Mouse (Mus musculus): ENCODE measurements at regions not wholly inside any gene's neighbourhood (a gene's known extent, or its start where the extent isn't known, plus 50 kb on each side); places are given as distances from the start of the nearest gene placed in this dataset.

DNA sequence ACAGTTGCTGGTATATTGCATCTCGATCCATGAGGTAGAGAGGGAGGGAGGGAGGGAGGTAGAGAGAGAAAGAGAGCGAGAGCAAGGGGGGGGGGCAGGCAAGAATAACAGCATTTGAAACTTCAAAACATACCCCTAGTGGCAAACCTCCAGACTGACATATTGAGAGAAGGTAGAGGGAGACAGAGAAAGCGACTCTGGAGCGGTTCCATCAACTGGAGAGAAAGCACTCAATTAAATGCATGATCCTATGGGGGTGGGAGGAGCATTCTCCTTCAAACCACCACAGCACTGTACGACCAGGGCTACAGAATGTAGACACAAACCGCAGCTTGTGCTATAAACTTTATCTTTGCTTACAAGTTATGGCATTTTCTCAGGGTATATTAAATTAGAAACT, 345.7 kb upstream of the Klf12 start:
- Histone ChIP-seq H3K4me3 (ENCODE audit: low read length) (no peak overlapping the region), H3K36me3 (ENCODE audit: control insufficient read depth, insufficient read depth) (no peaks in the 10 kb centered on the region), H3K4me2 (ENCODE audit: low read depth, low read length) (no peak overlapping the region), H3K4me1 (ENCODE audit: control insufficient read depth, insufficient read depth, low read length) (no peaks in the 10 kb centered on the region), H3K27me3 (ENCODE audit: control insufficient read depth, insufficient read depth, low read length) (no peaks in the 10 kb centered on the region), H3K9me3 (replicated peaks; ENCODE audit: control insufficient read depth, low read length) (no peaks in the 10 kb centered on the region), H3K27ac (ENCODE audit: low read length) (no peak overlapping the region), H3K9ac (ENCODE audit: low read length) (no peak overlapping the region)
- WGBS: 71% methylated on average over 6 of the region's 6 CpGs
- no peak for ATAC-seq (replicated peaks; ENCODE audit: extremely low read depth, insufficient read depth, low FRiP score)

DNA sequence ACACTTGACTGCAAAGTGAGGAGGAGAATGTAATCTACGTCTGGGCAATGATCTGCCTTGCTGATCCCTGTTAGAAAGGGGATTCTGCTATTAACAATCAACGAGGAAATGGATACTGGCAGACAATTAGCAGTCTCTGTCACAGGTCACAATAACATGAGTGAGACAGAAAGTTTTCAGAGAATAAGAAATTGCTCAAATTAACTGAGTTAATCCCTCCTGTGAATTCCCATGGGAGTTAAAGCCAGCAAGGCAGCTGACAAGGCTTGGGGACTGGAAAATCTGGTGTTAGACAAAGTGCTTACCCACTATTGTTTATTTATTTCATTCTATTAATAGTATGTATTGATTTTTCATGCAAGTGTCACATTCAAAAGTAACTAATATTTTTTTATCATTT, 343.0 kb upstream of the Klf12 start:
- Histone ChIP-seq H3K4me1 (ENCODE audit: control insufficient read depth, insufficient read depth, low read length) (no peaks in the 10 kb centered on the region), H3K27me3 (ENCODE audit: control insufficient read depth, insufficient read depth, low read length) (no peaks in the 10 kb centered on the region), H3K27ac (ENCODE audit: low read length) (no peak overlapping the region), H3K36me3 (ENCODE audit: control insufficient read depth, insufficient read depth) (no peaks in the 10 kb centered on the region), H3K4me3 (ENCODE audit: low read length) (no peak overlapping the region), H3K4me2 (ENCODE audit: low read depth, low read length) (no peak overlapping the region), H3K9ac (ENCODE audit: low read length) (no peak overlapping the region), H3K9me3 (replicated peaks; ENCODE audit: control insufficient read depth, low read length) (no peaks in the 10 kb centered on the region)
- no peak for ATAC-seq (replicated peaks; ENCODE audit: extremely low read depth, insufficient read depth, low FRiP score)
- WGBS: 64% methylated on average over 2 of the region's 2 CpGs

DNA sequence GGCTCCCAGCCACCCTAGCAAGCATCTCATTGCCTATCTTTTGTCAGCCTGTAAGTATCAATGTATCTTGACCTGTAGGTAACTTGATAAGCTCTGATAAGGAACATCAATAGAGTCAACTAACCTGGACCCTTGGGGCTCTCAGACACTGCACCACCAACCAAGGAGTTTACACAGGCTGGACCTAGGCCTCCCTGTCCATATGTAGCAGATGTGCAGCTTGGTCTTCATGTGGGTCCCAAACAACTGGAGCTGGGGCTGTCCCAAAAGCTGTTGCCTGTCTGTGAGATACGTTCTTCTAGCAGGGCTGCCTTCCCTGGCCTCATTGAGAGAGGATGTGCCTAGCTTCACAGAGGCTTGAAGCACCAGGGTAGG, 335.2 kb upstream of the Klf12 start:
- 70% methylated on average over 1 of the region's 1 CpGs for WGBS
- no peak overlapping the region for H3K4me2 ChIP-seq (ENCODE audit: low read depth, low read length)
- H3K9ac ChIP-seq (ENCODE audit: low read length): no peak overlapping the region
- H3K9me3 ChIP-seq (replicated peaks; ENCODE audit: control insufficient read depth, low read length): no peaks in the 10 kb centered on the region
- no peak overlapping the region for H3K27ac ChIP-seq (ENCODE audit: low read length)
- no peak for ATAC-seq (replicated peaks; ENCODE audit: extremely low read depth, insufficient read depth, low FRiP score)
- H3K4me3 ChIP-seq (ENCODE audit: low read length): no peak overlapping the region
- no peaks in the 10 kb centered on the region for H3K4me1 ChIP-seq (ENCODE audit: control insufficient read depth, insufficient read depth, low read length)
- no peaks in the 10 kb centered on the region for H3K27me3 ChIP-seq (ENCODE audit: control insufficient read depth, insufficient read depth, low read length)
- no peaks in the 10 kb centered on the region for H3K36me3 ChIP-seq (ENCODE audit: control insufficient read depth, insufficient read depth)

DNA sequence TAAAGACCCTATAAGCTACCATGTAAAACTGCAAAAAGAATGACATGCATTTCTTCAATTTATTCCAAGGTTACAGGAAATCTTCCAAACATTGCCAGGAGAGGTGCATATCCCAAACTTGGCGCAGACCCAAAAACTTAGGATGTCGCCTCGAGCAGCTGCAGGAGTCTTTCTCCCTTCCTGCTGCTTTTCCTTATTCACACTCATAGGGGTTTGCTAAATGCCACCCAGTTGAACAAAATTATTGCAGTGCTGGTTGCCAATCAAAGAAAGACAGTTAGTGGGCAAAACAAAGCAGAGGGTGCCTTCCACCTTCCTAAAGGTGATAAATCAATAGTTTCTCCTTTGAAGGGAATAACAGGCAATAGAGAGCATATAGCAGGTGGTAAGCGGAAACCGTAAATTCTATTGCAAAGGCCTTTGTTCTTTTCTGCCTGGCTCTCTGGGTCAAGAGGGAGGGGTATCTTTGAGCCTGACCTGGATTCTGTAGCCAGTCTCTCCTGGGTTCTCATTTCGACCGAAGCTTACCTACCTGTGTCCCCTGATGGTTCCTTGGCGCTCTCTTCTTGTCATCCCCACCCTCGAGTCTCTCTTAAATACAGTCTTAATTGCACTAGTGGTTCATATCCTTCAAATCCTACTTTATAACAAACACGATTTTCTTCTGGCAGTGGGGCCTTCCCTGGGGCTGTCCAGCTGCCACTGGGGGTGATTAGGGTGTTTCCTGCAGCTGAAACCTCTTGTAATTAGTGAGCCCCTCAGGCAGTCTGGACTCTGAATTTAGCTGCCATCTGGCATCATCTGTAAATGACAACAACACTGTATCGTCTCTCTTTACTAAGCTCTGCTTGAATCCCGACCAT, 334.5 kb upstream of the Klf12 start:
- Histone ChIP-seq H3K9ac (ENCODE audit: low read length) (no peak overlapping the region), H3K4me3 (ENCODE audit: low read length) (no peak overlapping the region), H3K27ac (ENCODE audit: low read length) (no peak overlapping the region), H3K9me3 (replicated peaks; ENCODE audit: control insufficient read depth, low read length) (no peaks in the 10 kb centered on the region), H3K27me3 (ENCODE audit: control insufficient read depth, insufficient read depth, low read length) (no peaks in the 10 kb centered on the region), H3K4me1 (ENCODE audit: control insufficient read depth, insufficient read depth, low read length) (no peaks in the 10 kb centered on the region), H3K36me3 (ENCODE audit: control insufficient read depth, insufficient read depth) (no peaks in the 10 kb centered on the region), H3K4me2 (ENCODE audit: low read depth, low read length) (no peak overlapping the region)
- 76% methylated on average over 12 of the region's 12 CpGs for WGBS
- no peak for ATAC-seq (replicated peaks; ENCODE audit: extremely low read depth, insufficient read depth, low FRiP score)

DNA sequence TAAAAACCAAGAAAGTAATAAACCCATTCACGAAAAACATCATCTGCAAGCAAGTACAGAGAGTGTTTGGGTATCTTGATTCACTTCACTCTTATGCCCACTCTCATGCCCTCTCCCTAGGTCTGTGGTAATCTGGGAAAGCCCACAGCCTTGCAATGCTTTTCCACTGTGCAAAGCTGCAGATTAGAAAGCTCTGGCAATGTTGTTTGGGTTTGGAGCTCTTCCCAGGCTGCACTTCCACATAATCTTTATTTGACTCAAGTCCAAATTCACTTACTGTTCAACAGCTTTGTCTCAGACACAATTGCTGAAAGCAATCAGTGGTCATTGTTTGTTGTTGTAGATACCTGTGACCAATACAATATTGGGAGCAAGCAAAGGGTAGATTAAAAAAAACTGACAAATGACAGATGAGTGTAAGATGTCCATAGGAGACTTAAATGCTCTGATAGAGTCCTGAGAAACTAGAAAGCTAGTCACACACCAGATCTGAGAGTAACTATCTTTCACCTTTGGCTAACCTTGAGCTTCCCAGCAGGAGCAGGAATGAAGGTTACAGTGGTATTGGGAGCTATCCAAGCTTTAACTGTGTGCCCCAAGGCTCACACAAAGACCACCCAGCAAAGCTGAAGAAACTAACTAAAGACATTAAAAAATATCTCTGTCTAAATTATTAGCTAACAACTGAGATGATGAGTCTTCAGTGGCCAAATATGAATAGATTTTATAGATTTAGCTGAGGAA, 325.7 kb upstream of the Klf12 start:
- Histone ChIP-seq H3K4me3 (ENCODE audit: low read length) (no peak overlapping the region), H3K4me2 (ENCODE audit: low read depth, low read length) (peak overlapping the region; percentile 15; the same call in 1 of the 2 replicates), H3K36me3 (ENCODE audit: control insufficient read depth, insufficient read depth) (no peaks in the 10 kb centered on the region), H3K27ac (ENCODE audit: low read length) (peak overlapping the region; percentile 86), H3K9me3 (replicated peaks; ENCODE audit: control insufficient read depth, low read length) (no peaks in the 10 kb centered on the region), H3K9ac (ENCODE audit: low read length) (no peak overlapping the region), H3K4me1 (ENCODE audit: control insufficient read depth, insufficient read depth, low read length) (peaks cover 6% of the 10 kb centered on the region), H3K27me3 (ENCODE audit: control insufficient read depth, insufficient read depth, low read length) (no peaks in the 10 kb centered on the region)
- 70% methylated on average over 1 of the region's 1 CpGs for WGBS
- peak; percentile 91 for ATAC-seq (replicated peaks; ENCODE audit: extremely low read depth, insufficient read depth, low FRiP score)

DNA sequence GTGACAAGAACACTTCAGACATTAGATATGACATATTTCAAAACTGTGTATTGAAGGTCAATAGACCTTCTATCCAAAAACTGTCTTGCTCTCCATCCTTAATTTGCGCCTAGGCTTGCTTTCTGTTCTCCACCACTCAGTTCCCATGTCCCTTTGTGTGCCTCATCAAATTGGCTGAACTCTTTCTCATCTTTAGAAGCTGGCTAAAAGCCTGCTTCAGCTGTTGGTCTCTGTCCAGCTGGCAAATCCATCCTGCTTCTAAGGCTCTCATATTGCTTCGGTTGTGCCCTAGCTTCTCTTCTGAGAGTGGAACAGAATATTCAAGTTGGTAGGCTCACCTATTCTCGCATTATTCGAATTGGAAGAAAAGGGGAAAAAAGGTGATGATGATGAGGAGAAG, 322.6 kb upstream of the Klf12 start:
- Histone ChIP-seq H3K36me3 (ENCODE audit: control insufficient read depth, insufficient read depth) (no peaks in the 10 kb centered on the region), H3K4me1 (ENCODE audit: control insufficient read depth, insufficient read depth, low read length) (peaks cover 6% of the 10 kb centered on the region), H3K9ac (ENCODE audit: low read length) (no peak overlapping the region), H3K27ac (ENCODE audit: low read length) (no peak overlapping the region), H3K9me3 (replicated peaks; ENCODE audit: control insufficient read depth, low read length) (no peaks in the 10 kb centered on the region), H3K4me2 (ENCODE audit: low read depth, low read length) (no peak overlapping the region), H3K27me3 (ENCODE audit: control insufficient read depth, insufficient read depth, low read length) (no peaks in the 10 kb centered on the region), H3K4me3 (ENCODE audit: low read length) (no peak overlapping the region)
- WGBS: 68% methylated on average over 4 of the region's 4 CpGs
- ATAC-seq (replicated peaks; ENCODE audit: extremely low read depth, insufficient read depth, low FRiP score): no peak

DNA sequence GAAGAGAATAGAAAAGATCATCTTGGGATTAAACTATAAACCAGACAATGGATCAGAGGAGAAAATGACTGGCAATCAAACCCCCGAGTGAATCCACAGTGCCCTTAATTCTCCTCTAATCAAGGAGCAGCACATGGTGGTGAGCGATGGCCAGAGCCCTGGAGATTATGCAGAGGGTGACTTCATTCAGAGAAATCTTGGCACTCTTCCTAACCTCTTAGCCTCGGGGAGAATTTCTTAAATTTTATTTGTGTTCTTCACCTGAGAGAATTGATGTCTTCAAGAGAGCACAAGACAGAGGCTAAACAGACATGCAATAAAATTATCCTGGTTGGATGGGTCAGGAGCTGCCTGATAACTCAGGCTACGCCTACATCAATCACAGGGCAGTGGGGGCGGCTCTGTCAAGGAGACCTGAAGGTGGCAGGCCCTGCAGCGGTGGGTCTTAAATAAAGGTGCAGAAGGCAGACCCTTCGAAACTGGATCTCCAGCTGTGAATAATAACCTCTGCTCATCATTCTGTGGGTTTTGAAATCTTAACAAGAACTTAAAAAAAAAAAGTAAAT, 316.5 kb upstream of the Klf12 start:
- no peaks in the 10 kb centered on the region for H3K27me3 ChIP-seq (ENCODE audit: control insufficient read depth, insufficient read depth, low read length)
- no peak overlapping the region for H3K9ac ChIP-seq (ENCODE audit: low read length)
- H3K4me1 ChIP-seq (ENCODE audit: control insufficient read depth, insufficient read depth, low read length): peaks cover 8% of the 10 kb centered on the region
- no peak overlapping the region for H3K4me2 ChIP-seq (ENCODE audit: low read depth, low read length)
- H3K27ac ChIP-seq (ENCODE audit: low read length): no peak overlapping the region
- no peak overlapping the region for H3K4me3 ChIP-seq (ENCODE audit: low read length)
- peak; percentile 69 for ATAC-seq (replicated peaks; ENCODE audit: extremely low read depth, insufficient read depth, low FRiP score)
- H3K36me3 ChIP-seq (ENCODE audit: control insufficient read depth, insufficient read depth): no peaks in the 10 kb centered on the region
- H3K9me3 ChIP-seq (replicated peaks; ENCODE audit: control insufficient read depth, low read length): no peaks in the 10 kb centered on the region
- WGBS: 35% methylated on average over 7 of the region's 7 CpGs

DNA sequence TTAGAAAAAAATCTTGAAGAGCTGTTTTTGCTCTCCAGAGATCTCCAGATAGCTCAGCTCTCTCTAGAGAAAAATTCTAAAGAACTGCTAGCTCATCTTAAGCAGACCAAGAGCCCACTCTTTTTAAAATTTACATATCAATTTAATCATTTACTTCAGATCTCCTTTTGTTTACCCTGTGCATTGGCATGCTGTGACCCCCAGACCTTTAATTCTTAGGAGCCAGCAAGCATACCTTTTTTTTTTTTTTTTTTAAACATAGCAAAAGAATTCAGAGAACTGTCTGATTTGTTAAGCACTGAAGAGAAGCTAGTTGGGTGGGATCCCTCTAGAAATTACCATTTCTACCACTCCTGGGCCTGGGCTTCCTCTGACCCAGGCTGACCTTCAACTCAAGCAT, 285.5 kb upstream of the Klf12 start:
- no peaks in the 10 kb centered on the region for H3K4me1 ChIP-seq (ENCODE audit: control insufficient read depth, insufficient read depth, low read length)
- H3K4me2 ChIP-seq (ENCODE audit: low read depth, low read length): no peak overlapping the region
- ATAC-seq (replicated peaks; ENCODE audit: extremely low read depth, insufficient read depth, low FRiP score): no peak
- no peak overlapping the region for H3K9ac ChIP-seq (ENCODE audit: low read length)
- no peak overlapping the region for H3K4me3 ChIP-seq (ENCODE audit: low read length)
- no peaks in the 10 kb centered on the region for H3K9me3 ChIP-seq (replicated peaks; ENCODE audit: control insufficient read depth, low read length)
- H3K27me3 ChIP-seq (ENCODE audit: control insufficient read depth, insufficient read depth, low read length): no peaks in the 10 kb centered on the region
- no peak overlapping the region for H3K27ac ChIP-seq (ENCODE audit: low read length)
- H3K36me3 ChIP-seq (ENCODE audit: control insufficient read depth, insufficient read depth): no peaks in the 10 kb centered on the region

DNA sequence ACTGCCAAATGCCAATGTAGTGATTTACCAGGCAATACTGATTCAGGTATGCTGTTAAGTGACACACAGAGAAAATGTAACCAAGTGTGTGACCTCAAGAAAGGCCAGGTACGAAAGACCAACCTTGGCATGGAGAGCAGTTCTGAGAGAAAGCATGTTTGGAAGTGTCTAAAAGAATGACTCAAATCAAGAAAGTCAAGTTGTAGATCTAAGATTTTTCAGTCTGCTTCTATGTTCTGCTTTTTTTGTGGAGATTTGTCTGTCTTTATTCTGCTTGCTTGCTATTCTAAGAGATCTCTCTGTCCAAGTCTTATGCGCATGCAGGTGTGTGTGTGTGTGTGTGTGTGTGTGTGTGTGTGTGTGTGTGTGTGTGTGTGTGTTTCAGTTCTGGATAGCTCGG, 277.4 kb upstream of the Klf12 start:
- Histone ChIP-seq H3K9ac (ENCODE audit: low read length) (no peak overlapping the region), H3K36me3 (ENCODE audit: control insufficient read depth, insufficient read depth) (no peaks in the 10 kb centered on the region), H3K9me3 (replicated peaks; ENCODE audit: control insufficient read depth, low read length) (no peaks in the 10 kb centered on the region), H3K4me2 (ENCODE audit: low read depth, low read length) (no peak overlapping the region), H3K27me3 (ENCODE audit: control insufficient read depth, insufficient read depth, low read length) (no peaks in the 10 kb centered on the region), H3K4me3 (ENCODE audit: low read length) (no peak overlapping the region), H3K4me1 (ENCODE audit: control insufficient read depth, insufficient read depth, low read length) (peaks cover 4% of the 10 kb centered on the region; the same call in 1 of the 2 replicates), H3K27ac (ENCODE audit: low read length) (no peak overlapping the region)
- ATAC-seq (replicated peaks; ENCODE audit: extremely low read depth, insufficient read depth, low FRiP score): no peak
- 90% methylated on average over 3 of the region's 3 CpGs for WGBS
